Mouse (Mus musculus): ENCODE data around the gene Pdxk. TPM values are rescaled to one million over a fixed set of nuclear protein-coding genes. Genes with fewer than 3 reads are reported as not detected.

The Pdxk gene
- polyA plus RNA-seq, 1 experiment from 2014 or later: 6.8 TPM

DNA sequence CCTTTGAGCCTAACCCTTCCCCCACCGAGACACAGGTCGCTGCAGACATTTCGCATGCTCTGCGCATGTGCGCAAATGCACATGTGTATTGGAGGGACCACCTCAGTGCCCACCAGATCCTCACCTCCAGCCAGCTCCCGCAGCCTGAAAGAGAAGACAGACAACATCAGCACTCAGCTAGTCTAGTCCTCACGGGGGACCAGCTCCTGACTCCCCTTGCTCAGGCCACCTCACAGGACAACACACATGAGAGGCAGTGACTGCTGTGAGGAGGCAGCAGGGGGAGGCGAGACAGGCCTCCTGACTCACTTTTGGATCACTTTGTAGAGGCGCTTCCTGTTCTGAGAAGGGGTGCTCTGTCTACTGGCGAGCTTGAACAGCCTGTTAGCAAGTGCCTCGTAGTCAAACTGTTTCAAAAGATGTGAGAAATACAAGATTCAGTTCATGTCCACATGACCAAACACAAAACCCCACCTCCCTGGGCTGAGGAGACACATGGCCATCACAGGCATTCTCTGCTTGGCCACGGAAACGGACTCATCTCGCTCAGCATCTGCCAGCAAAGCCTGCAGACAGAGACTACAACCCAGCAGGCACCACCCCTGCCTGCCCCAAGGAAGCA lies 62.4 kb downstream of the Pdxk start:
- WGBS: 96% methylated on average over 14 of the region's 14 CpGs
- H3K27ac ChIP-seq (ENCODE audit: low read depth, low read length): no peak overlapping the region
- no peak overlapping the region for H3K4me2 ChIP-seq (replicated peaks; ENCODE audit: low read depth, low read length)
- H3K9ac ChIP-seq (ENCODE audit: low read depth, low read length): no peak overlapping the region
- H3K27me3 ChIP-seq (ENCODE audit: control insufficient read depth, insufficient read depth, low read length): no peaks in the 10 kb centered on the region
- no peak for DNase-seq (ENCODE audit: low spot score)
- H3K4me1 ChIP-seq (replicated peaks; ENCODE audit: control insufficient read depth, insufficient read depth, low read length): no peaks in the 10 kb centered on the region
- H3K36me3 ChIP-seq (ENCODE audit: control insufficient read depth, insufficient read depth, low read length): peaks cover 41% of the 10 kb centered on the region
- no peaks in the 10 kb centered on the region for H3K9me3 ChIP-seq (ENCODE audit: control insufficient read depth, low read length)
- ATAC-seq (ENCODE audit: low FRiP score): no peak
- H3K4me3 ChIP-seq (ENCODE audit: low read depth, low read length): no peak overlapping the region

DNA sequence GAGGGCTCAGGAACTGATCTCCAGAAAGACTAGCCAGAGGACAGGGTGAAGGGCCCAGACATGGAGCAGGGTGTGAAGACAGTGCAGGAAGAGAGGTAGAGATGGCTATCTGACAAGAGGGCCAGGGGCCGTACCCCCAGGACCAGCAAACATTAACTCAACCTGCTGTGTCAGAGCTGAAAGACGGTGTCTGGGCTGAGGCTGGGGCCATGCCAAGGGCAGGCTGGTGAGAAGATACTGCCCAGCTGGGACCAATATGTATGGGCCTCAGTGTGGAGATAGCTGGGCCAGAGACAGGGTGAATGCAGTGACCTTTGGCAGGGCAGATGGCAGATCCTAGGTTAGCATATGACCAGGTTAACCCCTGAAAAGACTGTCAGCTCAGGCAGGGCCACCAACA lies 63.6 kb downstream of the Pdxk start:
- ATAC-seq (ENCODE audit: low FRiP score): no peak
- 90% methylated on average over 2 of the region's 2 CpGs for WGBS
- H3K36me3 ChIP-seq (ENCODE audit: control insufficient read depth, insufficient read depth, low read length): peaks cover 38% of the 10 kb centered on the region

DNA sequence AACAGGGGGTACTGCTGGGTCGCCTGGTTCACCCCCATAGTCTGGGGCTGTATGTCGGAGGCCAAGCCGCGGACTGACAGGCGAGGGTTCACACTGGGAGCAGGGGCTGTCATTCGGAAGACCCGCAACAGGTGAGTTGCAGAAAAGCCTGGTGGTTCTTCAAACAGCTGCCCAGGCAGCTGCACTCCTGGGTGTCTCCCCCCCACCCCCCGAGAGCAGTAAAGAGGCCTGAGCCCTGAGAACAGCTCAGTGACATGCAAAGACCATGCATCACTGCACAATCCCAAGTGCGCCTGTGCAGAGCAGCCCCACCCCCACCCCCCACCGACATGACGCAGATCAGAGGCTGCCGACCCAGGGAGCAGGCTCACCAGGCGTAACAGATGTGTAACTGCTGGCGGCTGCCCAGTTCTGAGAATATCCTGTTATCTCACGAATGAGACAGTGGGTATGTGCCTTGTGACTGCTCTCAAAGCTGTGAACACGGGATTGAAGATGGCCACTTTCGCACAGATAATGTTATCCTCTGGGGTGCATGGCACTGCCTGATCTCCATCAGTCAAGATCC lies 65.6 kb downstream of the Pdxk start:
- Histone ChIP-seq H3K36me3 (ENCODE audit: control insufficient read depth, insufficient read depth, low read length) (peaks cover 31% of the 10 kb centered on the region), H3K4me1 (replicated peaks; ENCODE audit: control insufficient read depth, insufficient read depth, low read length) (peaks cover 2% of the 10 kb centered on the region; the same call in 1 of the 2 replicates), H3K27ac (ENCODE audit: low read depth, low read length) (no peak overlapping the region), H3K4me3 (ENCODE audit: low read depth, low read length) (no peak overlapping the region), H3K4me2 (replicated peaks; ENCODE audit: low read depth, low read length) (no peak overlapping the region), H3K9ac (ENCODE audit: low read depth, low read length) (no peak overlapping the region), H3K9me3 (ENCODE audit: control insufficient read depth, low read length) (no peaks in the 10 kb centered on the region), H3K27me3 (ENCODE audit: control insufficient read depth, insufficient read depth, low read length) (no peaks in the 10 kb centered on the region)
- ATAC-seq (ENCODE audit: low FRiP score) (no peak), DNase-seq (ENCODE audit: low spot score) (peak; percentile 34)
- 36% methylated on average over 17 of the region's 17 CpGs for WGBS

More for the DNA sequence above, 63.6 kb downstream of the Pdxk start:
- H3K4me1 ChIP-seq (replicated peaks; ENCODE audit: control insufficient read depth, insufficient read depth, low read length): peaks cover 2% of the 10 kb centered on the region; the same call in 1 of the 2 replicates
- DNase-seq (ENCODE audit: low spot score): no peak
- H3K9me3 ChIP-seq (ENCODE audit: control insufficient read depth, low read length): no peaks in the 10 kb centered on the region
- no peak overlapping the region for H3K27ac ChIP-seq (ENCODE audit: low read depth, low read length)
- no peak overlapping the region for H3K4me2 ChIP-seq (replicated peaks; ENCODE audit: low read depth, low read length)
- H3K4me3 ChIP-seq (ENCODE audit: low read depth, low read length): no peak overlapping the region
- H3K9ac ChIP-seq (ENCODE audit: low read depth, low read length): no peak overlapping the region
- no peaks in the 10 kb centered on the region for H3K27me3 ChIP-seq (ENCODE audit: control insufficient read depth, insufficient read depth, low read length)

DNA sequence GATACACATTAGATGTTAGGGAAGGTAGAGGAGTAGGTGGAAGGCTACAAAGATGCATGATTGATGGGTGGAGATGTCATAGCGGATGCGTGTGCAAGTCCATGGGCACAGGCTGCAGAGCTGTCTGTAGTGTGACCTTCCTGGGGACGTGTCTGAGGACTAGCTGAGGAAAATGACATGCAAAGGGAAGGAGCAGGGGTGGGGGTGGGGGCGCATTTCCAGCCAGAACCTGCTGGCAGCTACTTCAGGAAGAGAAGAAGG lies 68.2 kb downstream of the Pdxk start:
- H3K27me3 ChIP-seq (ENCODE audit: control insufficient read depth, insufficient read depth, low read length): peaks cover 6% of the 10 kb centered on the region
- H3K9ac ChIP-seq (ENCODE audit: low read depth, low read length): no peak overlapping the region
- peak overlapping the region; percentile 14; the same call in 1 of the 2 replicates for H3K4me2 ChIP-seq (replicated peaks; ENCODE audit: low read depth, low read length)

DNA sequence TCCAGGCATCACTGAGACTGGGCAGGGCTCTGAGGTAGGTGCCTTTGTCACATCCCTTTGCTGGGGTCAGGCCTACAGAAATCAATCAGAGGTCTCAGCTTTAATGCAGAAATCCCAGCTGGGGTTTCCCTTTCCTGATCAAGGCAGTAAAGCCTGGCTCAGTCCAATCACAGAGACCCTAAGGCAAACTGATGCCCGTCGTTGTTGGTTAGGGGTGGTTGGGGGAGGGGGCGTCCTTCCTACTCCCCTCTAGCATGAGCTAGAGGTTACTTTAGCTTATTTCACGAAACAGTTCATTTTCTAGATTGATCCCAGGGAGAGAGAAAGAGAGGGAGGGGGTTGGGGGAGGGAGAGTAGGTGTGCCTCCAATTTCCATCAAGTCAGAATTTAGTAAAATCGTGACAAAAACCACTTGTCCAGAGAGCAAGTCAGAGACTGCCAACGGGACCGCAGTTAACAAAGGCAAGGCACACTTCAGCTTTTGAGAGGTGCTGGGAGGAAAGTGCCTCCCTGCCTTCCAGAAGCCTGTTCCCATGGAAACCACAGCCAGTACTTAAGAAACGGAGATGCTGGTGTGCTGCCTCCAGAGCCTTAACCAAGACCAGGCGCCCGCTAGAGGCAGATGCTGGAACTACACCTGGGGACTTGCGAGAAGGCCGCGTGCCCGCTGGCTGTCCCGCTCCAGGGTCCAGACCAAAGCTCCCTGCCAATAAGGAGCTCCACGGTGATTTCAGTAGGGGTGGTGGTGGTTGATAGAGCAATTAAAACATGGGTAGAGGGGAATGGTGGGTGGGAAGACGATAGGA lies 68.8 kb downstream of the Pdxk start:
- H3K27ac ChIP-seq (ENCODE audit: low read depth, low read length): peak overlapping the region; percentile 47; the same call in 1 of the 2 replicates
- DNase-seq (ENCODE audit: low spot score): peak; percentile 100
- H3K27me3 ChIP-seq (ENCODE audit: control insufficient read depth, insufficient read depth, low read length): peaks cover 11% of the 10 kb centered on the region
- H3K4me1 ChIP-seq (replicated peaks; ENCODE audit: control insufficient read depth, insufficient read depth, low read length): peaks cover 2% of the 10 kb centered on the region; the same call in 1 of the 2 replicates
- H3K36me3 ChIP-seq (ENCODE audit: control insufficient read depth, insufficient read depth, low read length): 0 out of 2 replicates have a peak, but pooled peaks cover 7% of the 10 kb centered on the region
- 5% methylated on average over 17 of the region's 17 CpGs for WGBS
- H3K9me3 ChIP-seq (ENCODE audit: control insufficient read depth, low read length): no peaks in the 10 kb centered on the region
- H3K9ac ChIP-seq (ENCODE audit: low read depth, low read length): no peak overlapping the region
- H3K4me2 ChIP-seq (replicated peaks; ENCODE audit: low read depth, low read length): peak overlapping the region; percentile 19; the same call in 1 of the 2 replicates
- H3K4me3 ChIP-seq (ENCODE audit: low read depth, low read length): no peak overlapping the region
- ATAC-seq (ENCODE audit: low FRiP score): peak; percentile 80

More for the DNA sequence above, 68.2 kb downstream of the Pdxk start:
- H3K36me3 ChIP-seq (ENCODE audit: control insufficient read depth, insufficient read depth, low read length): peaks cover 11% of the 10 kb centered on the region; the same call in 1 of the 2 replicates
- H3K4me1 ChIP-seq (replicated peaks; ENCODE audit: control insufficient read depth, insufficient read depth, low read length): peaks cover 2% of the 10 kb centered on the region; the same call in 1 of the 2 replicates
- 63% methylated on average over 4 of the region's 4 CpGs for WGBS
- H3K9me3 ChIP-seq (ENCODE audit: control insufficient read depth, low read length): no peaks in the 10 kb centered on the region
- H3K27ac ChIP-seq (ENCODE audit: low read depth, low read length): no peak overlapping the region
- ATAC-seq (ENCODE audit: low FRiP score) (peak; percentile 44), DNase-seq (ENCODE audit: low spot score) (no peak)
- H3K4me3 ChIP-seq (ENCODE audit: low read depth, low read length): no peak overlapping the region

DNA sequence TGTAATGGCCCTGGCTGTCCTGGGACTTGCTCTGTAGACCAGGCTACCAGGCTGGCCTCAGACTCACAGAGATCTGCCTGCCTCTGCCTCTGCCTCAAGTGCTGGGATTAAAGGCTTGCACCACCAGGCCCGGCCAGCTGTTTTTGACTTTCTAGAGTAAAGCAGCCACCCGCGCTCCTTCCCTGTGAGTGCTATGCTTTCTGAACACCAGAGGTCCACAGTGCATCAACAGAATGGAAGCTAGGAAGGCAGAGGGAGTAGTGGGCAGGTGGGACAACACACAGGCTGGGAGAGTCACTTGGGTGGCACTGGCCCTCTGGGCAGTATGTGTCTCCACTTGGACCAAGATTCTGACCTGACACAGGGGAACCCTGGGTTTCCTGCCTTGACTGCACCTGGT lies 69.4 kb downstream of the Pdxk start:
- H3K4me1 ChIP-seq (replicated peaks; ENCODE audit: control insufficient read depth, insufficient read depth, low read length): peaks cover 2% of the 10 kb centered on the region; the same call in 1 of the 2 replicates
- no peaks in the 10 kb centered on the region for H3K9me3 ChIP-seq (ENCODE audit: control insufficient read depth, low read length)
- ATAC-seq (ENCODE audit: low FRiP score): no peak
- peak overlapping the region; percentile 47; the same call in 1 of the 2 replicates for H3K27ac ChIP-seq (ENCODE audit: low read depth, low read length)
- H3K9ac ChIP-seq (ENCODE audit: low read depth, low read length): no peak overlapping the region
- 74% methylated on average over 3 of the region's 3 CpGs for WGBS
- 0 out of 2 replicates have a peak, but pooled peaks cover 2% of the 10 kb centered on the region for H3K36me3 ChIP-seq (ENCODE audit: control insufficient read depth, insufficient read depth, low read length)
- no peak overlapping the region for H3K4me3 ChIP-seq (ENCODE audit: low read depth, low read length)
- peaks cover 14% of the 10 kb centered on the region for H3K27me3 ChIP-seq (ENCODE audit: control insufficient read depth, insufficient read depth, low read length)
- peak; percentile 9 for DNase-seq (ENCODE audit: low spot score)
- no peak overlapping the region for H3K4me2 ChIP-seq (replicated peaks; ENCODE audit: low read depth, low read length)

DNA sequence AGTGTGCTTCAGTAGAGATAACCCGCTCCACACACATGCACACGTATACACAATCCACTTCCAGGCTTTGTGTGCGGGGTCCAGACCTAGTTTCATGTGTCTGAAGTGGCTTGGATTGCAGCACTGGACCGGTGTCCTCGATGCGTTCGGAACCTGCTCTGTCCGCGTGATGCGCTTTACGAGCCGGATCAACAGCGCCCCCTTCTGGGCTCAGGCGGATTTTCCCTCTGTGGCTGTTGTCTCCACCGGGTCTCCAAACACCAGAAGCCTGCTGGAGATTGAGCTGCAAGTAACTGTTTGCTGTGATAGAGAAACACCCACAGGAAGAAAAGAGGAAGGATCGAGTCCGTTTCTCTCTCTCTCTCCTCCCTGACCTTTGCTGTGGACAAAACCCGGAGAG lies 72.7 kb downstream of the Pdxk start:
- WGBS: 4% methylated on average over 18 of the region's 18 CpGs
- no peak for ATAC-seq (ENCODE audit: low FRiP score)

DNA sequence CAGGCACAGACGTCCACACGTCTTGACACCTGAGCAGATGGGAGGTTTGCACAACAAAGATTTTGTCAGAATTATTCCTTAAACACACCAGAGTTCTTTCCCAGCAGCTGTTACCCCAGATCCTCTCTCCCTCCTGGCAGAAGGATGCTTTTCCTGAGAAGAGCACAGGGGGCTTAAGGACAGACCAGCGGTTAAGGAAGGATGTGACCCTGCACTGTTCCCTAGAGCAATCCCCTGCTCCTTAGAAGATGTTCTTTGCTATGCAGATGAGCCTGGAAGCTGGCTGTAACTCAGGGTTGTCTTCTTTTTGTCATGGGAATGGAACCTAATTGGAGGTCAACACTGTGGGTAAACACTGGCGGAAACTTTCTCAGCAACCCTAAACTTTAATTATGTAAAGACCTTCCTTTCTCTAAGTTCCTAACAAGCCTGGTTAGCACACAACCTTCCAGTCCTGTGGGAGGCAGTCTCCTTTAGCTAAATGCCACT lies 73.7 kb downstream of the Pdxk start:
- peaks cover 17% of the 10 kb centered on the region for H3K27me3 ChIP-seq (ENCODE audit: control insufficient read depth, insufficient read depth, low read length)
- H3K4me3 ChIP-seq (ENCODE audit: low read depth, low read length): no peak overlapping the region
- WGBS: 14% methylated on average over 4 of the region's 4 CpGs
- DNase-seq (ENCODE audit: low spot score): no peak
- H3K9ac ChIP-seq (ENCODE audit: low read depth, low read length): no peak overlapping the region
- H3K27ac ChIP-seq (ENCODE audit: low read depth, low read length): no peak overlapping the region
- no peaks in the 10 kb centered on the region for H3K4me1 ChIP-seq (replicated peaks; ENCODE audit: control insufficient read depth, insufficient read depth, low read length)
- no peaks in the 10 kb centered on the region for H3K36me3 ChIP-seq (ENCODE audit: control insufficient read depth, insufficient read depth, low read length)
- no peak for ATAC-seq (ENCODE audit: low FRiP score)
- no peak overlapping the region for H3K4me2 ChIP-seq (replicated peaks; ENCODE audit: low read depth, low read length)
- no peaks in the 10 kb centered on the region for H3K9me3 ChIP-seq (ENCODE audit: control insufficient read depth, low read length)

More for the DNA sequence above, 72.7 kb downstream of the Pdxk start:
- Histone ChIP-seq H3K27me3 (ENCODE audit: control insufficient read depth, insufficient read depth, low read length) (peaks cover 17% of the 10 kb centered on the region), H3K9ac (ENCODE audit: low read depth, low read length) (no peak overlapping the region), H3K4me3 (ENCODE audit: low read depth, low read length) (no peak overlapping the region), H3K27ac (ENCODE audit: low read depth, low read length) (no peak overlapping the region), H3K4me1 (replicated peaks; ENCODE audit: control insufficient read depth, insufficient read depth, low read length) (peaks cover 2% of the 10 kb centered on the region; the same call in 1 of the 2 replicates), H3K9me3 (ENCODE audit: control insufficient read depth, low read length) (no peaks in the 10 kb centered on the region), H3K4me2 (replicated peaks; ENCODE audit: low read depth, low read length) (no peak overlapping the region), H3K36me3 (ENCODE audit: control insufficient read depth, insufficient read depth, low read length) (no peaks in the 10 kb centered on the region)
- peak; percentile 85 for DNase-seq (ENCODE audit: low spot score)
